Mouse (Mus musculus) ES-E14 (cell line): ENCODE measurements at regions not wholly inside any gene's neighbourhood (a gene's known extent, or its start where the extent isn't known, plus 50 kb on each side); places are given as distances from the start of the nearest gene placed in this dataset.

ENCODE experiments used
- DNase-seq: peaks from one replicate; pipeline ENCODE4 v3.0.0-alpha.2; 2013; ENCODE audit warnings: low read depth, low spot score
- H3K27ac ChIP-seq: 2 replicates; pipeline ENCODE4 v1.5.1; 2012; ENCODE audit warnings: low read depth, mild to moderate bottlenecking, low read length, moderate library complexity, mixed read lengths; ENCODE audit not compliant: poor library complexity, insufficient read depth, severe bottlenecking
- H3K36me3 ChIP-seq: 2 replicates; pipeline ENCODE4 v1.6.1; 2012; ENCODE audit warnings: mild to moderate bottlenecking, low read length, moderate library complexity, mixed read lengths; ENCODE audit not compliant: control insufficient read depth, poor library complexity, insufficient read depth, severe bottlenecking
- H3K4me1 ChIP-seq, 2 experiments: fragments of 150-350 bp in 1 of 2; sonication (generic) in 1 of 2; 2 replicates each; pipeline ENCODE4 v1.6.1; 2012; ENCODE audit warnings: low read length in 2 of 2, mild to moderate bottlenecking in 1 of 2, mixed read lengths in 1 of 2; ENCODE audit not compliant: control insufficient read depth in 2 of 2, insufficient read depth in 2 of 2, poor library complexity in 1 of 2
- H3K4me3 ChIP-seq, 2 experiments: fragments of 150-350 bp in 1 of 2; sonication (generic) in 1 of 2; 2 replicates each; pipeline ENCODE4 v1.5.1; 2012; ENCODE audit warnings: low read length in 2 of 2, low read depth in 1 of 2, mild to moderate bottlenecking in 1 of 2, mixed read lengths in 1 of 2; ENCODE audit not compliant: insufficient read depth in 1 of 2, poor library complexity in 1 of 2, severe bottlenecking in 1 of 2
- H3K9ac ChIP-seq: 2 replicates; pipeline ENCODE4 v1.6.1; 2012; ENCODE audit warnings: low read depth, mild to moderate bottlenecking, low read length, mixed read lengths; ENCODE audit not compliant: poor library complexity, insufficient read depth, severe bottlenecking
- H3K9me3 ChIP-seq: fragments of 150-350 bp; sonication (generic); 2 replicates; pipeline ENCODE4 v1.6.1; 2012; ENCODE audit warnings: low read depth, mild to moderate bottlenecking, low read length; ENCODE audit not compliant: control insufficient read depth, insufficient read depth
- CHD2 ChIP-seq: IDR thresholded peaks from 2 replicates; pipeline ENCODE4 v1.6.1; 2014; ENCODE audit warnings: mild to moderate bottlenecking, low read depth, low read length, inconsistent platforms
- HCFC1 ChIP-seq: IDR thresholded peaks from 2 replicates; pipeline ENCODE4 v1.6.1; 2012; ENCODE audit warnings: low read length, inconsistent platforms, borderline replicate concordance; ENCODE audit not compliant: insufficient read depth
- MAFK ChIP-seq: IDR thresholded peaks from 2 replicates; pipeline ENCODE4 v1.6.1; 2014; ENCODE audit warnings: mild to moderate bottlenecking, low read depth, low read length, inconsistent platforms; ENCODE audit not compliant: insufficient read depth
- ZC3H11A ChIP-seq: IDR thresholded peaks from 2 replicates; pipeline ENCODE4 v1.6.1; 2012; ENCODE audit warnings: low read depth, mild to moderate bottlenecking, inconsistent platforms, low read length, borderline replicate concordance
- ZNF384 ChIP-seq: IDR thresholded peaks from 2 replicates; pipeline ENCODE4 v1.6.1; 2012; ENCODE audit warnings: low read depth, low read length, inconsistent platforms
- in situ Hi-C, 2 experiments: fragments of 600-800 bp; cut with MboI; formaldehyde crosslinking; loops; one replicate each; pipeline ENCODE4 v1.15.1; 2025; ENCODE audit warnings: low sequenced_read_pairs in 2 of 2, inconsistent platforms in 1 of 2; ENCODE audit not compliant: unreplicated experiment in 2 of 2

GRCm38 (mm10) chr10:95004065-95004763 lies 59.6 kb upstream of the Plxnc1 start:
- no peak overlapping the region for H3K27ac ChIP-seq
- no peak overlapping the region for H3K9ac ChIP-seq
- no peak overlapping the region for H3K4me3 ChIP-seq
- in situ Hi-C loops = no loop called here
- H3K9me3 ChIP-seq = no peaks in the 10 kb centered on the region
- H3K36me3 ChIP-seq = no peaks in the 10 kb centered on the region
- TF ChIP-seq HCFC1 (no peak), CHD2 (no peak), MAFK (no peak), ZC3H11A (no peak), ZNF384 (no peak)
- H3K4me1 ChIP-seq = peaks cover 0 to 2% of the 10 kb centered on the region in 2 experiments; a peak in 1 of 4 replicates
- DNase-seq = no peak

GRCm38 (mm10) chr10:95003621-95004020 lies 59.0 kb upstream of the Plxnc1 start:
- in situ Hi-C loops = no loop called here
- no peak for DNase-seq

GRCm38 (mm10) chr10:95001650-95002049 lies 57.0 kb upstream of the Plxnc1 start:
- no peaks in the 10 kb centered on the region for H3K9me3 ChIP-seq
- no peak overlapping the region for H3K9ac ChIP-seq
- in situ Hi-C loops = no loop called here
- H3K36me3 ChIP-seq = no peaks in the 10 kb centered on the region
- H3K4me3 ChIP-seq = no peak overlapping the region
- no peak overlapping the region for H3K27ac ChIP-seq
- no peak for DNase-seq
- H3K4me1 ChIP-seq = no peaks in the 10 kb centered on the region
- no peak for TF ChIP-seq ZC3H11A
- no peak for TF ChIP-seq CHD2
- TF ChIP-seq HCFC1 = no peak
- TF ChIP-seq ZNF384 = no peak
- no peak for TF ChIP-seq MAFK

More at GRCm38 (mm10) chr10:95003621-95004020, 59.0 kb upstream of the Plxnc1 start:
- Histone ChIP-seq H3K4me3 (no peak overlapping the region), H3K36me3 (no peaks in the 10 kb centered on the region), H3K4me1 (no peaks in the 10 kb centered on the region), H3K9ac (no peak overlapping the region), H3K27ac (no peak overlapping the region), H3K9me3 (no peaks in the 10 kb centered on the region)
- TF ChIP-seq MAFK (no peak), HCFC1 (no peak), ZC3H11A (no peak), ZNF384 (no peak), CHD2 (no peak)

GRCm38 (mm10) chr10:94999716-95000115 lies 55.1 kb upstream of the Plxnc1 start:
- H3K4me3 ChIP-seq = no peak overlapping the region
- no peak overlapping the region for H3K9ac ChIP-seq
- H3K9me3 ChIP-seq = no peaks in the 10 kb centered on the region
- TF ChIP-seq ZC3H11A = no peak
- TF ChIP-seq ZNF384 = no peak
- no peak for TF ChIP-seq HCFC1
- TF ChIP-seq CHD2 = no peak
- no peak for TF ChIP-seq MAFK
- in situ Hi-C loops = loop anchor here (25.0 kb wide), 2 partner anchors 163 to 288 kb away; no protein-coding TSS in a partner anchor
- no peaks in the 10 kb centered on the region for H3K36me3 ChIP-seq
- no peaks in the 10 kb centered on the region for H3K4me1 ChIP-seq
- DNase-seq = no peak
- no peak overlapping the region for H3K27ac ChIP-seq
